8 mouse cellular contexts compared by ENCODE assay signal in genomic region chr15:96507097-96507840, GRCm38 (mm10). TPM values are rescaled to one million over a fixed set of nuclear protein-coding genes. Genes with fewer than 3 reads are reported as not detected.
DNase-seq lines count a peak whose midpoint lies in the region; ATAC-seq lines count a peak whose summit lies in the region.

No protein-coding gene starts in this region.

- H3K9ac ChIP-seq in intestine, embryonic 16.5 days (ENCODE audit: low read depth, low read length): peak overlapping the region; percentile 48; the same call in 1 of the 2 replicates
- no peak overlapping the region for H3K9ac ChIP-seq in liver, embryonic 12.5 days
- H3K9ac ChIP-seq in neural tube, embryonic 12.5 days: no peak overlapping the region

- H3K9me3 ChIP-seq in intestine, embryonic 16.5 days (ENCODE audit: control insufficient read depth, low read length): 0 out of 2 replicates have a peak, but pooled peaks cover 2% of the 10 kb centered on the region
- peaks cover 19% of the 10 kb centered on the region for H3K9me3 ChIP-seq in liver, embryonic 12.5 days (replicated peaks)
- peaks cover 19% of the 10 kb centered on the region for H3K9me3 ChIP-seq in neural tube, embryonic 12.5 days

- peak overlapping the region; percentile 31 for H3K4me3 ChIP-seq in intestine, embryonic 16.5 days (ENCODE audit: low read length)
- H3K4me3 ChIP-seq in liver, embryonic 12.5 days: peak overlapping the region; percentile 15; the same call in 1 of the 2 replicates
- H3K4me3 ChIP-seq in neural tube, embryonic 12.5 days: no peak overlapping the region

- H3K36me3 ChIP-seq in intestine, embryonic 16.5 days (ENCODE audit: control insufficient read depth, insufficient read depth, low read length): no peaks in the 10 kb centered on the region
- H3K36me3 ChIP-seq in liver, embryonic 12.5 days: no peaks in the 10 kb centered on the region
- no peaks in the 10 kb centered on the region for H3K36me3 ChIP-seq in neural tube, embryonic 12.5 days

- peak overlapping the region; percentile 43 for H3K4me2 ChIP-seq in intestine, embryonic 16.5 days (ENCODE audit: low read depth, low read length)
- peak overlapping the region; percentile 41 for H3K4me2 ChIP-seq in liver, embryonic 12.5 days
- H3K4me2 ChIP-seq in neural tube, embryonic 12.5 days (replicated peaks): 0 out of 2 replicates have a peak overlapping the region, but pooled peaks have one; percentile 12

- ATAC-seq in erythroblast, adult 5-6 weeks (replicated peaks; ENCODE audit: low FRiP score, poor library complexity, severe bottlenecking): 0 out of 2 replicates have a peak, but pooled peaks have one; percentile 57
- ATAC-seq in intestine, embryonic 16.5 days: no peak
- ATAC-seq in liver, embryonic 12.5 days: no peak
- ATAC-seq in neural tube, embryonic 12.5 days (ENCODE audit: low FRiP score, low read depth): no peak

- H3K27ac ChIP-seq in intestine, embryonic 16.5 days (ENCODE audit: low read length): peak overlapping the region; percentile 57
- H3K27ac ChIP-seq in liver, embryonic 12.5 days: no peak overlapping the region
- H3K27ac ChIP-seq in neural tube, embryonic 12.5 days: no peak overlapping the region

- no peaks in the 10 kb centered on the region for H3K27me3 ChIP-seq in intestine, embryonic 16.5 days (replicated peaks; ENCODE audit: control insufficient read depth, insufficient read depth, low read length)
- no peaks in the 10 kb centered on the region for H3K27me3 ChIP-seq in liver, embryonic 12.5 days (replicated peaks)
- H3K27me3 ChIP-seq in neural tube, embryonic 12.5 days (replicated peaks): no peaks in the 10 kb centered on the region

- no peaks in the 10 kb centered on the region for H3K4me1 ChIP-seq in intestine, embryonic 16.5 days (ENCODE audit: control insufficient read depth, insufficient read depth, low read length)
- no peaks in the 10 kb centered on the region; the same call in 1 of the 2 replicates for H3K4me1 ChIP-seq in liver, embryonic 12.5 days
- H3K4me1 ChIP-seq in neural tube, embryonic 12.5 days: no peaks in the 10 kb centered on the region

- peak; percentile 51 for DNase-seq in right cerebral cortex, adult 18-20 months
- DNase-seq in right cerebral cortex, postnatal 36 days (ENCODE audit: low spot score in 2 of 2): no peak
- peak; percentile 50 to 62 for DNase-seq in adrenal gland, postnatal 36 days
- DNase-seq in thymus, postnatal 4 days: peak; percentile 69

- WGBS in intestine, embryonic 16.5 days: 33% methylated on average over 18 of the region's 18 CpGs
- 23% methylated on average over 18 of the region's 18 CpGs for WGBS in liver, embryonic 12.5 days (ENCODE audit: insufficient replicate concordance)
- WGBS in neural tube, embryonic 12.5 days: 50% methylated on average over 18 of the region's 18 CpGs

RNA-seq across cellular contexts. Expression of gene Scaf11, which starts 46.6 kb away (rescaled TPM):
- total RNA-seq in adrenal gland, postnatal 36 days (2021): 10 to 100 TPM; 69.9 to 90.3 TPM
- 42.6 and 44.4 TPM in 2 replicates for total RNA-seq in erythroblast, adult 5-6 weeks (2015; ENCODE audit: low replicate concordance)
- 59.1 and 82.2 TPM in 2 replicates for total RNA-seq in erythroblast, adult 5-6 weeks (2017; ENCODE audit: low replicate concordance)
- 68.5 and 70.1 TPM in 2 replicates for polyA plus RNA-seq in intestine, embryonic 16.5 days (2015; fragmentation: Nextera tagmentation; extraction: Ambion mirVana)
- polyA plus RNA-seq in liver, embryonic 12.5 days (2016; fragmentation: Nextera tagmentation; extraction: Ambion mirVana): 68.8 and 73.0 TPM in 2 replicates
- polyA plus RNA-seq in neural tube, embryonic 12.5 days (2016; fragmentation: Nextera tagmentation; extraction: Ambion mirVana): 73.9 and 80.1 TPM in 2 replicates

Comparison
In these comparisons a context has a peak if more than half of its experiments do, and no peak if none do; other contexts are left out.
1. DNase-seq: peak in right cerebral cortex, adult 18-20 months (single experiment), adrenal gland, postnatal 36 days (2 of 2) and thymus, postnatal 4 days (single experiment); none in right cerebral cortex, postnatal 36 days (0 of 2).
2. Peak in every context shown above with its lines, with median percentiles within 50 percentile points of each other: H3K4me2 ChIP-seq.